8 mouse cellular contexts compared by ENCODE assay signal in the genomic region with DNA sequence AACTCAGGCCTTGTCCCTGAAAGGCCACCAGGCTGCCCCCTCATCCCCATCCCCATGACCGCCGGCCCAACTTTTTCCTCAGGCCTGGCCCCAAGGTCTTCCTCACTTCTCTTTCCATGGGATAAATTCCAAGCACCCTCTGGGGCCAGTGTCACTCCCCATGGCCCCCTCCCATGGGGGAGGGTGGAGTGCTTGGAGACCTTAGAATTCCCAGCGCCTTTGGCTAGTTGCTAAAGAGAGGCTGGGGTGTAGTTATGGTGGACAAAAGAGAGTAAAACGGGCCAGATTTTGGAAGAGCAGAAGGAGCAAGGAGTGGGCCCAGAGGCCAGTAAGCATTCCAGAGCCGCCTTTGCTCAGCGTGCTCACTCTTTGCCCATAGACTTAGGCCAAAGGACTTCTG. TPM values are rescaled to one million over a fixed set of nuclear protein-coding genes. Genes with fewer than 3 reads are reported as not detected.
A peak's percentile ranks its signal among the peaks of the same experiment; 100 is the strongest.
DNase-seq lines count a peak whose midpoint lies in the region; ATAC-seq and TF ChIP-seq lines count a peak whose summit lies in the region.

TSS of gene Timp2 (minus strand) at position 101 of the 400 bp plus-strand sequence.

- H3K4me3 ChIP-seq in heart, adult 2 months, result peak within 1 kb of the TSS; percentile 62
- H3K4me3 ChIP-seq in intestine, embryonic 15.5 days (replicated peaks), result peak within 1 kb of the TSS; percentile 81
- H3K4me3 ChIP-seq in midbrain, embryonic 11.5 days (ENCODE audit: low read depth, low read length), result peak within 1 kb of the TSS; percentile 70

- peak within 1 kb of the TSS; percentile 85 for H3K27ac ChIP-seq in heart, adult 2 months
- peak within 1 kb of the TSS; percentile 91 for H3K27ac ChIP-seq in intestine, embryonic 15.5 days
- peak within 1 kb of the TSS; percentile 62; the same call in 1 of the 2 replicates for H3K27ac ChIP-seq in midbrain, embryonic 11.5 days (ENCODE audit: low read depth, low read length)

- no peaks in the 10 kb centered on the region for H3K36me3 ChIP-seq in heart, adult 2 months (ENCODE audit: control insufficient read depth, insufficient read depth, low read length)
- no peaks in the 10 kb centered on the region for H3K36me3 ChIP-seq in intestine, embryonic 15.5 days
- no peaks in the 10 kb centered on the region; the same call in 1 of the 2 replicates for H3K36me3 ChIP-seq in midbrain, embryonic 11.5 days (ENCODE audit: control insufficient read depth, insufficient read depth, low read length)

- no peak for DNase-seq in heart, adult 2 months
- no peak for DNase-seq in heart, adult 9 months (ENCODE audit: low spot score in 2 of 2)
- no peak for DNase-seq in adrenal gland, adult 2 months
- DNase-seq in gastrocnemius, postnatal 10 days, result no peak
- no peak for DNase-seq in midbrain, embryonic 11.5 days (ENCODE audit: low spot score, missing footprints)
- no peak for DNase-seq in frontal cortex, postnatal 10 days (ENCODE audit: low spot score in 2 of 2)
- no peak for DNase-seq in spleen, postnatal 36 days (ENCODE audit: low spot score in 2 of 2)

- peaks cover 2% of the 10 kb centered on the region for H3K4me1 ChIP-seq in heart, adult 2 months (ENCODE audit: control insufficient read depth, insufficient read depth, low read length)
- peaks cover 21% of the 10 kb centered on the region for H3K4me1 ChIP-seq in intestine, embryonic 15.5 days (replicated peaks)
- peaks cover 15% of the 10 kb centered on the region for H3K4me1 ChIP-seq in midbrain, embryonic 11.5 days (ENCODE audit: control insufficient read depth, insufficient read depth, low read length)

- no peaks in the 10 kb centered on the region for H3K79me2 ChIP-seq in heart, adult 2 months (replicated peaks; ENCODE audit: control insufficient read depth, insufficient read depth, low read length)

- TF ChIP-seq EP300 in heart, adult 2 months (IDR thresholded peaks at IDR 0.05; ENCODE audit: insufficient read depth, low read depth, low read length), result no peak

- peak within 1 kb of the TSS; percentile 74 for H3K9ac ChIP-seq in heart, adult 2 months (ENCODE audit: low read depth, low read length)
- peak within 1 kb of the TSS; percentile 95 for H3K9ac ChIP-seq in intestine, embryonic 15.5 days
- H3K9ac ChIP-seq in midbrain, embryonic 11.5 days (ENCODE audit: low read length), result peak within 1 kb of the TSS; percentile 91

- intact Hi-C loops in heart, adult 2 months (cut with DNase I), result loop anchor here (1.0 kb wide), 1 partner anchor 38 kb away; no protein-coding TSS in a partner anchor

- WGBS in heart, adult 2 months, result 49% methylated on average over 6 of the region's 6 CpGs
- 48% methylated on average over 6 of the region's 6 CpGs for WGBS in intestine, embryonic 15.5 days
- WGBS in midbrain, embryonic 11.5 days, result 27% methylated on average over 6 of the region's 6 CpGs

- no peaks in the 10 kb centered on the region for H3K27me3 ChIP-seq in heart, adult 2 months (ENCODE audit: control insufficient read depth, insufficient read depth, low read length)
- H3K27me3 ChIP-seq in intestine, embryonic 15.5 days (replicated peaks), result no peaks in the 10 kb centered on the region
- H3K27me3 ChIP-seq in midbrain, embryonic 11.5 days (ENCODE audit: control insufficient read depth, insufficient read depth, low read length), result no peaks in the 10 kb centered on the region

- TF ChIP-seq CTCF in heart, adult 2 months (IDR thresholded peaks at IDR 0.05), result no peak

- no peak for TF ChIP-seq POLR2A in heart, adult 2 months (IDR thresholded peaks at IDR 0.05; ENCODE audit: insufficient read depth, low read depth, low read length)

- no peak; the same call in 1 of the 2 replicates for ATAC-seq in intestine, embryonic 15.5 days
- peak; percentile 15; the same call in 1 of the 2 replicates for ATAC-seq in midbrain, embryonic 11.5 days (ENCODE audit: low FRiP score)

- H3K9me3 ChIP-seq in intestine, embryonic 15.5 days, result no peaks in the 10 kb centered on the region
- no peaks in the 10 kb centered on the region for H3K9me3 ChIP-seq in midbrain, embryonic 11.5 days (ENCODE audit: control insufficient read depth, low read length)

- H3K4me2 ChIP-seq in intestine, embryonic 15.5 days (replicated peaks), result peak within 1 kb of the TSS; percentile 92
- peak within 1 kb of the TSS; percentile 84 for H3K4me2 ChIP-seq in midbrain, embryonic 11.5 days

RNA-seq across cellular contexts. Expression of gene Timp2, which starts in this region (rescaled TPM):
- 100 to 1,000 TPM in 1 of 2 experiments, 10 to 100 TPM in 1; 99.2 to 109 TPM for total RNA-seq in heart, adult 2 months (2021)
- 98.9 and 121 TPM in 2 replicates for polyA plus RNA-seq in heart, adult 2 months (2012; rRNA removed)
- total RNA-seq in adrenal gland, adult 2 months (2021), result 100 to 1,000 TPM in 1 of 2 experiments, 10 to 100 TPM in 1; 89.7 to 198 TPM
- polyA plus RNA-seq in adrenal gland, adult 2 months (2012; rRNA removed), result 79.4 and 126 TPM in 2 replicates
- 100 to 1,000 TPM; 151 to 185 TPM for total RNA-seq in gastrocnemius, postnatal 10 days (2021)
- 58.8 and 60.2 TPM in 2 replicates for polyA plus RNA-seq in intestine, embryonic 15.5 days (2015; fragmentation: Nextera tagmentation; extraction: Ambion mirVana)
- 40.1 and 42.8 TPM in 2 replicates for polyA plus RNA-seq in midbrain, embryonic 11.5 days (2014; fragmentation: Nextera tagmentation; extraction: Ambion mirVana)
